9 mouse cellular contexts compared by ENCODE assay signal in genomic region chr8:45110064-45110812, GRCm38 (mm10). TPM values are rescaled to one million over a fixed set of nuclear protein-coding genes. Genes with fewer than 3 reads are reported as not detected.
DNase-seq lines count a peak whose midpoint lies in the region; ATAC-seq and TF ChIP-seq lines count a peak whose summit lies in the region.
"Had no signal": no experiment of that assay in that cellular context is flagged by ENCODE, and none has a peak within 500 bp of the region (broad histone marks: within the 10 kb centered on the region; RNA-seq: fewer than 3 reads in every experiment).

No protein-coding gene starts in this region.

- no peaks in the 10 kb centered on the region for H3K9me3 ChIP-seq in liver, embryonic 11.5 days (ENCODE audit: control insufficient read depth, low read length)
- no peaks in the 10 kb centered on the region for H3K9me3 ChIP-seq in forebrain, embryonic 11.5 days (ENCODE audit: control insufficient read depth, low read length)
- no peaks in the 10 kb centered on the region for H3K9me3 ChIP-seq in limb, embryonic 12.5 days

- H3K4me1 ChIP-seq in liver, embryonic 11.5 days (replicated peaks; ENCODE audit: control insufficient read depth, insufficient read depth, low read length) = no peaks in the 10 kb centered on the region
- H3K4me1 ChIP-seq in forebrain, embryonic 11.5 days (replicated peaks; ENCODE audit: control insufficient read depth, insufficient read depth, low read length) = no peaks in the 10 kb centered on the region; the same call in 1 of the 2 replicates
- H3K4me1 ChIP-seq in limb, embryonic 12.5 days (replicated peaks) = peaks cover 5% of the 10 kb centered on the region
- H3K4me1 ChIP-seq in olfactory bulb, adult 2 months (ENCODE audit: control insufficient read depth, insufficient read depth, low read length) = peaks cover 4% of the 10 kb centered on the region; the same call in 1 of the 2 replicates
- no peaks in the 10 kb centered on the region; the same call in 1 of the 2 replicates for H3K4me1 ChIP-seq in cerebellum, adult 2 months (ENCODE audit: control insufficient read depth, insufficient read depth, low read length)

- 7% methylated on average over 16 of the region's 16 CpGs for WGBS in liver, embryonic 11.5 days
- WGBS in forebrain, embryonic 11.5 days = 8% methylated on average over 16 of the region's 16 CpGs
- WGBS in limb, embryonic 12.5 days = 4% methylated on average over 16 of the region's 16 CpGs
- 10% methylated on average over 16 of the region's 16 CpGs for WGBS in olfactory bulb, adult 2 months
- WGBS in cerebellum, adult 2 months = 10% methylated on average over 16 of the region's 16 CpGs

- peak overlapping the region; percentile 50 for H3K4me2 ChIP-seq in liver, embryonic 11.5 days
- H3K4me2 ChIP-seq in forebrain, embryonic 11.5 days (ENCODE audit: low read depth, low read length, severe bottlenecking) = peak overlapping the region; percentile 36
- peak overlapping the region; percentile 63 for H3K4me2 ChIP-seq in limb, embryonic 12.5 days

- no peak for DNase-seq in liver, embryonic 11.5 days (ENCODE audit: low spot score)
- no peak for DNase-seq in liver
- no peak for DNase-seq in forebrain, embryonic 11.5 days (ENCODE audit: low spot score)
- DNase-seq in cerebellum, adult 2 months = no peak
- no peak for DNase-seq in left cerebral cortex, postnatal 10 days (ENCODE audit: extremely low spot score in 1 of 2, low spot score in 2 of 2)
- DNase-seq in left cerebral cortex, adult 9 months (ENCODE audit: low spot score in 2 of 2) = no peak

- H3K9ac ChIP-seq in liver, embryonic 11.5 days (ENCODE audit: low read depth, low read length) = no peak overlapping the region
- H3K9ac ChIP-seq in forebrain, embryonic 11.5 days (ENCODE audit: low read length) = no peak overlapping the region
- no peak overlapping the region for H3K9ac ChIP-seq in limb, embryonic 12.5 days (replicated peaks)

- TF ChIP-seq POLR2A in olfactory bulb, adult 2 months (IDR thresholded peaks at IDR 0.05; ENCODE audit: insufficient read depth, low read depth, low read length) = no peak
- no peak for TF ChIP-seq POLR2A in cerebellum, adult 2 months (IDR thresholded peaks at IDR 0.05; ENCODE audit: borderline replicate concordance, insufficient read depth, low read length)

- intact Hi-C loops in left cerebral cortex, postnatal 10 days (cut with DNase I) = no loop called here

- no peak for ATAC-seq in liver, embryonic 11.5 days (replicated peaks; ENCODE audit: low FRiP score)
- peak; percentile 53 for ATAC-seq in forebrain, embryonic 11.5 days (replicated peaks; ENCODE audit: low FRiP score)
- no peak; the same call in 1 of the 2 replicates for ATAC-seq in limb, embryonic 12.5 days (ENCODE audit: insufficient number of reproducible peaks, insufficient read depth, low FRiP score, low TSS enrichment, low read depth)

- H3K4me3 ChIP-seq in liver, embryonic 11.5 days (ENCODE audit: low read depth, low read length) = 0 out of 2 replicates have a peak overlapping the region, but pooled peaks have one; percentile 3
- peak overlapping the region; percentile 9; the same call in 1 of the 2 replicates for H3K4me3 ChIP-seq in forebrain, embryonic 11.5 days (ENCODE audit: low read depth, low read length)
- peak overlapping the region; percentile 38 for H3K4me3 ChIP-seq in limb, embryonic 12.5 days (replicated peaks)
- peak overlapping the region; percentile 33 for H3K4me3 ChIP-seq in olfactory bulb, adult 2 months (ENCODE audit: insufficient read depth, low read depth, low read length)
- H3K4me3 ChIP-seq in cerebellum, adult 2 months (replicated peaks; ENCODE audit: insufficient read depth, low read depth, low read length) = no peak overlapping the region

- H3K27me3 ChIP-seq in liver, embryonic 11.5 days (replicated peaks; ENCODE audit: control insufficient read depth, insufficient read depth, low read length) = peaks cover 4% of the 10 kb centered on the region; the same call in 1 of the 2 replicates
- H3K27me3 ChIP-seq in forebrain, embryonic 11.5 days (ENCODE audit: control insufficient read depth, insufficient read depth, low read length) = peaks cover 3% of the 10 kb centered on the region; the same call in 1 of the 2 replicates
- peaks cover 35% of the 10 kb centered on the region for H3K27me3 ChIP-seq in limb, embryonic 12.5 days
- no peaks in the 10 kb centered on the region for H3K27me3 ChIP-seq in cerebellum, adult 2 months (ENCODE audit: control insufficient read depth, insufficient read depth, low read length)

- no peak overlapping the region for H3K27ac ChIP-seq in liver, embryonic 11.5 days (ENCODE audit: low read depth, low read length)
- no peak overlapping the region for H3K27ac ChIP-seq in forebrain, embryonic 11.5 days (ENCODE audit: low read depth, low read length)
- H3K27ac ChIP-seq in limb, embryonic 12.5 days = no peak overlapping the region
- no peak overlapping the region for H3K27ac ChIP-seq in olfactory bulb, adult 2 months (ENCODE audit: insufficient read depth, low read depth, low read length)
- no peak overlapping the region for H3K27ac ChIP-seq in cerebellum, adult 2 months (ENCODE audit: insufficient read depth, low read length)

- no peak for TF ChIP-seq CTCF in olfactory bulb, adult 2 months (IDR thresholded peaks at IDR 0.05; ENCODE audit: insufficient read depth, low read depth, low read length)
- TF ChIP-seq CTCF in cerebellum, adult 2 months (IDR thresholded peaks at IDR 0.05; ENCODE audit: borderline replicate concordance, insufficient read depth, low read depth, low read length) = no peak

- H3K36me3 ChIP-seq in liver, embryonic 11.5 days (ENCODE audit: control insufficient read depth, insufficient read depth, low read length) = no peaks in the 10 kb centered on the region
- no peaks in the 10 kb centered on the region for H3K36me3 ChIP-seq in forebrain, embryonic 11.5 days (ENCODE audit: control insufficient read depth, insufficient read depth, low read length)
- H3K36me3 ChIP-seq in limb, embryonic 12.5 days = no peaks in the 10 kb centered on the region

RNA-seq across cellular contexts. Expression of gene Mtnr1a, which starts 41.3 kb away (rescaled TPM):
- polyA plus RNA-seq in liver, embryonic 11.5 days (2014; fragmentation: Nextera tagmentation; extraction: Ambion mirVana) = not detected in 2 replicates
- polyA plus RNA-seq in forebrain, embryonic 11.5 days (2014; fragmentation: Nextera tagmentation; extraction: Ambion mirVana) = 0.17 and 0.20 TPM in 2 replicates
- polyA plus RNA-seq in limb, embryonic 12.5 days (2016; fragmentation: Nextera tagmentation; extraction: Ambion mirVana) = 0.18 TPM in 1 of 2 replicates, not detected in the other
- not detected in 2 replicates for polyA plus RNA-seq in olfactory bulb, adult 2 months (2012; ENCODE audit: insufficient read depth, insufficient read length, low replicate concordance, missing spikeins)
- polyA plus RNA-seq in cerebellum, adult 2 months (2012; rRNA removed) = 0.06 and 0.07 TPM in 2 replicates
- total RNA-seq in left cerebral cortex, postnatal 10 days (2021) = not detected
- total RNA-seq: common myeloid progenitor, adult 5-6 weeks had no signal
